Mouse (Mus musculus): ENCODE measurements at regions not wholly inside any gene's neighbourhood (a gene's known extent, or its start where the extent isn't known, plus 50 kb on each side); places are given as distances from the start of the nearest gene placed in this dataset.

DNA sequence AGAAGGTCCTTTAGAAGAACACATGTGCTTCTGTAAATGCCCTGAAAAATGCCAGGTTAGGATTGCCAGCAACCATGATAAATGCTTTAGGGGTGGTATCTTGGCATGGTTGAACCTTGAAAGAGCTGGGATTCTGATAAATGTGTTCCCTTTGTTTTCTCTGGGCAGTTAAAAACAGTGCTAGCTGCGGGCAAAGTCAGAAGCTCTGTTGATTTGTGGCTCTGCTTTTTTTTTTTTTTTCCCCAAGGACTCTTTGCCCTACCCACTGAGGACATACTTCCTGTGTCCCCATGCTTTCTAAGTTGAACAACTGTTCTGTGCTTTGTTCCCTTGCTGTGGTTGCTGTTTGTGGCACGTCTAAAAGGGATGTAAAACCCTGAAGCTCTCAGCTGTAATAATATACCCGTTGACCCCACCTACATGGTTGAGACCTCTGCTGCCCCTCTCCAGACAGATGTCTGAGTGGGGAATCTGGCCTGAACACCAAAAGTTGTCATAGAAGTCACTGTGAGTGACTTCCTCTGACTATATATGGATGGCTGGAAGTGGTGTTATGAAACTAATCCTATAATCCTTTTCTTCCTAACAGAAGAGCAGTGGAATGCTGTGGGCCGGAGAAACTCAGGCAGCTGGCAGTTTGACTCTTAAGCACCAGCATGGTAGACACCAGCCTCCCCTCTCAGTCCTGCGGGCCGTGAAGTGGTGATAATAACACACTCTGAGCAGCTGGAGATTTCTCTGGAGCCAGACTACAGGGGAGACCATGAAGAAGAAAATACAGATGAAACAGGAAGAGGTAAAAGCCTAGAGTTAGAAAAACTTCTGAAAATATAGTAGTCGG lies 218.7 kb downstream of the Phlda1 start:
- H3K4me1 ChIP-seq (ENCODE audit: control insufficient read depth in 1 of 2, insufficient read depth in 2 of 2, low read length in 2 of 2): peaks cover 0 to 14% of the 10 kb centered on the region in 2 experiments; a peak in 2 of 4 replicates
- H3K27me3 ChIP-seq (ENCODE audit: control insufficient read depth in 1 of 2, insufficient read depth in 2 of 2, low read length in 2 of 2): no peaks in the 10 kb centered on the region
- DNase-seq (ENCODE audit: low read depth, low spot score): no peak
- H3K36me3 ChIP-seq (ENCODE audit: control insufficient read depth in 1 of 2, insufficient read depth in 2 of 2, low read length in 2 of 2): peaks cover 0 to 6% of the 10 kb centered on the region in 2 experiments; a peak in 2 of 4 replicates
- no peaks in the 10 kb centered on the region for H3K79me2 ChIP-seq (ENCODE audit: control insufficient read depth, insufficient read depth, low read length, poor library complexity)
- TF ChIP-seq POLR2A (IDR thresholded peaks at IDR 0.05; ENCODE audit: control insufficient read depth in 1 of 2, insufficient read depth in 1 of 2, low read depth in 1 of 2, low read length in 2 of 2, poor library complexity in 1 of 2) (no peak), ZKSCAN1 (IDR thresholded peaks at IDR 0.05; ENCODE audit: low read depth, low read length) (no peak), POLR2AphosphoS2 (IDR thresholded peaks at IDR 0.05; ENCODE audit: low read length) (no peak), KAT2A (conservative IDR thresholded peaks at IDR 0.05; ENCODE audit: low read depth, low read length) (no peak), NELFE (IDR thresholded peaks at IDR 0.05; ENCODE audit: low read depth, low read length) (no peak), TAL1 (IDR thresholded peaks at IDR 0.05; ENCODE audit: low read length) (no peak), RCOR1 (IDR thresholded peaks at IDR 0.05; ENCODE audit: low read depth, low read length) (no peak), CHD2 (IDR thresholded peaks at IDR 0.05; ENCODE audit: low read length) (no peak), HCFC1 (IDR thresholded peaks at IDR 0.05; ENCODE audit: low read depth, low read length) (no peak), NRF1 (IDR thresholded peaks at IDR 0.05; ENCODE audit: insufficient read depth, low read depth, low read length, poor library complexity, severe bottlenecking) (no peak), EP300 (IDR thresholded peaks at IDR 0.05; ENCODE audit: low read depth in 1 of 2, low read length in 2 of 2) (no peak), UBTF (IDR thresholded peaks at IDR 0.05; ENCODE audit: borderline replicate concordance, insufficient read depth, low read depth, low read length) (no peak), USF1 (IDR thresholded peaks at IDR 0.05; ENCODE audit: low read depth, low read length) (no peak), E2F4 (IDR thresholded peaks at IDR 0.05; ENCODE audit: borderline replicate concordance, low read depth, low read length) (no peak), MYC (IDR thresholded peaks at IDR 0.05; ENCODE audit: low read depth, low read length) (no peak), MAFK (IDR thresholded peaks at IDR 0.05; ENCODE audit: borderline replicate concordance, low read depth, low read length) (no peak), TBP (IDR thresholded peaks at IDR 0.05; ENCODE audit: low read depth, low read length) (no peak)
- H3K9me3 ChIP-seq (replicated peaks; ENCODE audit: insufficient read depth, low read length): no peaks in the 10 kb centered on the region
- H3K4me3 ChIP-seq (ENCODE audit: control insufficient read depth in 1 of 2, insufficient read depth in 1 of 2, low read depth in 2 of 2, low read length in 2 of 2): no peak overlapping the region
- H3K27ac ChIP-seq (ENCODE audit: control insufficient read depth, low read depth, low read length): no peak overlapping the region
- no peak overlapping the region for H3K9ac ChIP-seq (ENCODE audit: control insufficient read depth, low read depth, low read length, poor library complexity, severe bottlenecking)

DNA sequence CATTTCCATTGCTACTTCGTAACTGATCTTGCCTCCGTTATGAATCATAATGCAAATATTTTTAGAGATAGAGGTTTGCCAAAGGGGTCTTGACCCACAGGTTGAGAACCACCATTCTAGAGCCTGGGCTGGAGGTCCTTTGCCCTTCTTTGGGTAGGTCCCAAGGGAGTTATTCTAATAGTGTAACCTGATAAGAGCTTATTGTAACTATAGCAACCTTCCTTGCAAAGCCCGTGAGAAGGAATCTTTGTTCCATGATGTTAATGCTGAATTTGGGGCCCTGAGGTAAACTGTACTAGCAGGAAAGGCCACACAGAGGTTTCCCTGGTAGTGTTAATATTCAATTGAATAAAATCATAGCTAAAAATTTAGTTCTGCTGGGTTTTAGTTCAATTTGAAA lies 229.9 kb downstream of the Phlda1 start:
- TF ChIP-seq SIN3A (IDR thresholded peaks at IDR 0.05; ENCODE audit: low read length): no peak
- no peak for TF ChIP-seq POLR2AphosphoS5 (IDR thresholded peaks at IDR 0.05; ENCODE audit: borderline replicate concordance, low read depth, low read length)
- no peak for TF ChIP-seq ELF1 (IDR thresholded peaks at IDR 0.05; ENCODE audit: low read depth, low read length)
- TF ChIP-seq ZC3H11A (IDR thresholded peaks at IDR 0.05; ENCODE audit: low read depth, low read length): no peak
- no peak for TF ChIP-seq EP300 (IDR thresholded peaks at IDR 0.05; ENCODE audit: low read depth in 1 of 2, low read length in 2 of 2)
- no peak for TF ChIP-seq E2F4 (IDR thresholded peaks at IDR 0.05; ENCODE audit: borderline replicate concordance, low read depth, low read length)
- H3K36me3 ChIP-seq (ENCODE audit: control insufficient read depth in 1 of 2, insufficient read depth in 2 of 2, low read length in 2 of 2): no peaks in the 10 kb centered on the region
- H3K27ac ChIP-seq (ENCODE audit: control insufficient read depth, low read depth, low read length): no peak overlapping the region
- H3K9ac ChIP-seq (ENCODE audit: control insufficient read depth, low read depth, low read length, poor library complexity, severe bottlenecking): no peak overlapping the region
- no peaks in the 10 kb centered on the region for H3K4me1 ChIP-seq (ENCODE audit: control insufficient read depth in 1 of 2, insufficient read depth in 2 of 2, low read length in 2 of 2)
- H3K9me3 ChIP-seq (replicated peaks; ENCODE audit: insufficient read depth, low read length): no peaks in the 10 kb centered on the region
- no peak for DNase-seq (ENCODE audit: low read depth, low spot score)
- no peaks in the 10 kb centered on the region for H3K79me2 ChIP-seq (ENCODE audit: control insufficient read depth, insufficient read depth, low read length, poor library complexity)
- no peaks in the 10 kb centered on the region for H3K27me3 ChIP-seq (ENCODE audit: control insufficient read depth in 1 of 2, insufficient read depth in 2 of 2, low read length in 2 of 2)
- H3K4me3 ChIP-seq (ENCODE audit: control insufficient read depth in 1 of 2, insufficient read depth in 1 of 2, low read depth in 2 of 2, low read length in 2 of 2): no peak overlapping the region

Data from MEL (cell line).